Mouse (Mus musculus) olfactory bulb, adult 2 months (tissue): ENCODE data around the gene Tmem108. TPM values are rescaled to one million over a fixed set of nuclear protein-coding genes. Genes with fewer than 3 reads are reported as not detected.

Experiments
- H3K27ac ChIP-seq: fragments of 200-500 bp; 2 replicates; pipeline ENCODE4 v1.5.1; 2012; ENCODE audit warnings: low read depth, low read length; ENCODE audit not compliant: insufficient read depth
- H3K4me1 ChIP-seq: fragments of 200-500 bp; 2 replicates; pipeline ENCODE4 v1.6.1; 2012; ENCODE audit warnings: low read length; ENCODE audit not compliant: control insufficient read depth, insufficient read depth
- H3K4me3 ChIP-seq: fragments of 200-500 bp; 2 replicates; pipeline ENCODE4 v1.5.1; 2012; ENCODE audit warnings: mild to moderate bottlenecking, low read depth, low read length, moderate library complexity; ENCODE audit not compliant: insufficient read depth
- CTCF ChIP-seq: fragments of 200-500 bp; IDR thresholded peaks from 2 replicates; pipeline ENCODE4 v1.5.1; 2012; ENCODE audit warnings: low read depth, mild to moderate bottlenecking, low read length, moderate library complexity; ENCODE audit not compliant: insufficient read depth
- POLR2A ChIP-seq: fragments of 200-500 bp; IDR thresholded peaks from 2 replicates; pipeline ENCODE4 v1.6.1; 2012; ENCODE audit warnings: mild to moderate bottlenecking, low read depth, low read length, moderate library complexity; ENCODE audit not compliant: insufficient read depth
- WGBS: fragments of 180-500 bp; shearing (Covaris S2); methylation state at CpG from one replicate; pipeline ENCODE4 v1.1.7; 2018; 5-methylcytosine and 5-hydroxymethylcytosine counted together
- polyA plus RNA-seq: library from polyadenylated mRNA; stranded (reverse); fragments of >200 nt; gene quantifications from 2 replicates; pipeline ENCODE4 v1.2.4, GENCODE M21; 2012; ENCODE audit warnings: low replicate concordance; ENCODE audit not compliant: missing spikeins, insufficient read depth, insufficient read length

The Tmem108 gene
- polyA plus RNA-seq, 1 experiment, result not detected

- H3K4me1 ChIP-seq, result 0 out of 2 replicates have a peak, but pooled peaks cover 7% of the 10 kb centered on the region
- no peak overlapping the region for H3K4me3 ChIP-seq
- no peak overlapping the region for H3K27ac ChIP-seq
- WGBS, result 98% methylated on average over 4 of the region's 4 CpGs
- TF ChIP-seq POLR2A, result no peak
- TF ChIP-seq CTCF, result no peak
These were observed 181.5 kb downstream of the Tmem108 start for GRCm38 (mm10) chr9:103580186-103580585.

DNA sequence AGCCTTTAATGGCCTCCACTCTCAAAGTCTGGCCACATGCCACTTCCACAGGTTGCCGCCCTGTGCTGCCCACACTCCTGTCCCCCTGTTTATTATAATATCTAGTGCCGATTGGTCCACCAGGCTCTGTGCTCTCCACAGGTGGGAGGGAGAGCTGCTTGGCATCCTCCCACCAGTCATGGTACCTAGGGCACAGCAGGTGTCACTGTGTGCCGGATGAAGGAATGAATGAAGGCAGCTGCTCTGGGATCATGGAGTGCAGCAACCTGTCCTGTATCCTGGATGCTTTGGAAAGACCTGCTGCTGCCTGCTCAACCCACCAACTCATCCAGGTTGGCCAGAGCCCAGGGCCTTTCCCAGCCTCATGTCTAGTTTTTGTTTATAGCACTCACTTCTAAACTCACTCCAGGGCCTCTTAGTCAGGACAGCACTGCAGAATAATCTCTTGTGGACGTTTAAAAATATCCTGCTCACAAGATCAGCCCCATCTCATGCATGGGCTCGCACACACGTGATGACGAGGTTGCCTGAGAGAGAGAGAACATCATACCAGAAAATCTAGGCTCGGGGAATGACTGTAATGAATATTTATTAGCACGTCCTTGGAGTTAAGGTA, 182.1 kb downstream of the Tmem108 start:
- no peak overlapping the region for H3K4me3 ChIP-seq
- peaks cover 7% of the 10 kb centered on the region; the same call in 1 of the 2 replicates for H3K4me1 ChIP-seq
- TF ChIP-seq POLR2A, result no peak
- TF ChIP-seq CTCF, result no peak
- WGBS, result 83% methylated on average over 9 of the region's 9 CpGs
- no peak overlapping the region for H3K27ac ChIP-seq

DNA sequence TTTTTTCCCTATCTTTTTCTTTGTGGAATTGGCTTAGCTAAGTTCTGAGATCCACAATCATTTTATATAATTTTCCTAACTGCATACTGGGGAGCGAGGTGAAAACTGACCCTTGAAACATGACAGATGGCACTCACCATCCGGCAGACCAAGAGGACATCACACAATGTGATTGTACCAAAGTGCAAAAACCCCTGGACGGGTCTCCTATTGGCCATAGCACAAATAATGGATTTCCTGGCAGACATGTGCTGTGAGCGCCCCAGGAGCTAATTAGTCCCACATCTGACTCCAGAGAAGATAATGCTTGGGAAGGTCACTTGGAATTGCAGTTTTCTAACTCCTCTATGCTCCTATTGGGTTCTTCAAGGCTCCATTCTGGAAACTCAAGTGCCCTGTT, 183.9 kb downstream of the Tmem108 start:
- H3K4me1 ChIP-seq, result peaks cover 10% of the 10 kb centered on the region
- no peak for TF ChIP-seq POLR2A
- no peak for TF ChIP-seq CTCF
- WGBS, result 76% methylated on average over 4 of the region's 4 CpGs
- no peak overlapping the region for H3K27ac ChIP-seq
- no peak overlapping the region for H3K4me3 ChIP-seq

GRCm38 (mm10) chr9:103577181-103577580, 184.5 kb downstream of the Tmem108 start:
- no peak overlapping the region for H3K4me3 ChIP-seq
- peaks cover 8% of the 10 kb centered on the region for H3K4me1 ChIP-seq
- H3K27ac ChIP-seq, result no peak overlapping the region
- WGBS, result 96% methylated on average over 5 of the region's 5 CpGs
- TF ChIP-seq CTCF (no peak), POLR2A (no peak)

DNA sequence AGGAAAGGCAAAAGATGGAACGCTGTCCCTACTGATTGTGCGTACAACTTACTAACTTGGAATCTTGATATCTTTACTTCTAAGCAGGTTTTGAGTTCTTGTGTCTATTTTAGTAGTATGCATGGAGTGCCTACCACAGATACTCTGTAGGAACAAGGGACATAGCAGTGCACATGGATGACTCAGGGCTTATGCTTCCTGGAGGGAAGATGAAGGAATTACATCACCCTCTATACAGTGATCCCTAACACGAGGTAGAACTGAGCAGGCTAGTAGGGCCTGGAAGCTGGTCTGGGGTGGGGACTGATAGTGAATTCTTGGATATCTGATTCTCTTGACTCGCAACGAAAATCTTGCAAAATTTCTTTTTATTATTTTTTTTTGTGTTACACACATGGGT, 185.7 kb downstream of the Tmem108 start:
- TF ChIP-seq CTCF, result no peak
- no peak for TF ChIP-seq POLR2A
- Histone ChIP-seq H3K4me3 (no peak overlapping the region), H3K27ac (no peak overlapping the region), H3K4me1 (peaks cover 11% of the 10 kb centered on the region)
- WGBS, result 92% methylated on average over 5 of the region's 5 CpGs

GRCm38 (mm10) chr9:103573994-103574750, 187.5 kb downstream of the Tmem108 start:
- WGBS, result 32% methylated on average over 5 of the region's 5 CpGs
- Histone ChIP-seq H3K4me1 (peaks cover 11% of the 10 kb centered on the region), H3K27ac (no peak overlapping the region), H3K4me3 (no peak overlapping the region)
- TF ChIP-seq CTCF (no peak), POLR2A (no peak)

GRCm38 (mm10) chr9:103570158-103570741, 191.4 kb downstream of the Tmem108 start:
- 72% methylated on average over 14 of the region's 14 CpGs for WGBS
- Histone ChIP-seq H3K4me1 (peaks cover 9% of the 10 kb centered on the region), H3K4me3 (no peak overlapping the region), H3K27ac (no peak overlapping the region)
- TF ChIP-seq POLR2A, result no peak
- no peak for TF ChIP-seq CTCF

- Histone ChIP-seq H3K4me3 (no peak overlapping the region), H3K4me1 (peaks cover 6% of the 10 kb centered on the region; the same call in 1 of the 2 replicates), H3K27ac (no peak overlapping the region)
- no peak for TF ChIP-seq CTCF
- TF ChIP-seq POLR2A, result no peak
- WGBS, result 90% methylated on average over 9 of the region's 9 CpGs
These were observed 192.7 kb downstream of the Tmem108 start for GRCm38 (mm10) chr9:103568983-103569382.

DNA sequence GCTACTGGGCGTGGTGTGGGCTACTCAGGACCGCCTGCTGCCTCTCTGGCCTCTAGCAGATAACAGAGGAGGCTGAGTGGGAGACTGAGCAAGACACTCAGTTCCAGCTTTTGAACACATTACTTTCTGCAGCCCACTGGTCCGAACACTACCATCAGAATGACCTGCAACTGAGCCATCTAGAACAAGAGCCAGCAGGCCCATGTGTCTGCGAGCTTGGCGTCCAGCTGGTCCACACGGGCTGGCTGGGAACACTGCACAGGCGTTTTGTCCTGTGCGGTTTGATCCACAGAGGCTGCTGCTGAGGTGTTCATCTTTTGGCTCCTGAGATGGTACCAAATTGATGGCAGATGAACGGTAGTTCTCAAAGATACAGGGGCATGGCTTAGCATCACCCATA, 196.5 kb downstream of the Tmem108 start:
- TF ChIP-seq POLR2A (no peak), CTCF (no peak)
- H3K27ac ChIP-seq, result no peak overlapping the region
- 96% methylated on average over 9 of the region's 9 CpGs for WGBS
- peaks cover 1% of the 10 kb centered on the region; the same call in 1 of the 2 replicates for H3K4me1 ChIP-seq
- H3K4me3 ChIP-seq, result no peak overlapping the region
